Mouse (Mus musculus): Measurements from ENCODE around the gene Fndc1. TPM values are rescaled to one million over a fixed set of nuclear protein-coding genes. Genes with fewer than 3 reads are reported as not detected.

The Fndc1 gene
- total RNA-seq, 2 experiments from 2014 or later, result 88.5 to 107 TPM

DNA sequence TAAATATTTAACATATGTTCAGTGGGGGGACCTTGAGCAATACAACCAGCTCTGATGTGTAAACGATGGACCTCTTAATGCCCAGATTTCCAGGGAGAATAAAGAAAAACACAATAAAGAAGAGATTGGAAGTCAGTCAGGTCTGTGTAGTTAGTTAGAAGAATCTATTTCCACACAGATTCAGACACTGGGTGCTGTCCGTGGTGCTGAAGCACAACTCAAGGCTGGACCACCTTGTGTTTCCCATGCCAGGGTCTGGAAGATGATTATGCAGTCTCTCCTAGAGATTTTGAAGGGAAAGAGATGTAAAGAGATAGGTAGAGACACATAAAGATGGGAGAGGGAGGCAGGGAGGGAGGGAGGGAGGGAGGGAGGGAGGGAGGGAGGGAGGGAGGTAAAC is 86.1 kb downstream of the Fndc1 start:
- DNase-seq, result peak; percentile 29
- intact Hi-C loops (cut with DNase I; ENCODE audit: low total_unique reads), result no loop called here

DNA sequence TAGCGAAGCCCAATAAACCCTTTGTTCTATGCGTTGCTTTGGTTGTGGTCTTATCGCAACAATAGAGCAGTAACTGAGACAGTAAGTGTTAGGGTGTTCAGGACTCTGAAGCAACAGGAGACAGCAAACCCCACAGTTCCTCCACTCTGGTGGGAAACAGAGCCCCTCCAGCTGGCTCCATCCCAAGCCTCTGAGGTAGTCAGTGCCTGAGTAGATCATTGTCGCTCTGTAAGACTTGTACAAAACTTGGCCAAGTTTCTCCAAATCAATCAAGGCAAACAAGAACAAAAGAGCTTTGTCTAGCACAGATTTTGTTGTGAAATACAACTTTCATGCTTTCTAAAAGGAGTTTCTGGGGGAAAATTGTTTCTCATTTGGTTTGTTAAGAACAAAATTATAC is 104.1 kb downstream of the Fndc1 start:
- DNase-seq, result no peak
- intact Hi-C loops (cut with DNase I; ENCODE audit: low total_unique reads), result no loop called here

DNA sequence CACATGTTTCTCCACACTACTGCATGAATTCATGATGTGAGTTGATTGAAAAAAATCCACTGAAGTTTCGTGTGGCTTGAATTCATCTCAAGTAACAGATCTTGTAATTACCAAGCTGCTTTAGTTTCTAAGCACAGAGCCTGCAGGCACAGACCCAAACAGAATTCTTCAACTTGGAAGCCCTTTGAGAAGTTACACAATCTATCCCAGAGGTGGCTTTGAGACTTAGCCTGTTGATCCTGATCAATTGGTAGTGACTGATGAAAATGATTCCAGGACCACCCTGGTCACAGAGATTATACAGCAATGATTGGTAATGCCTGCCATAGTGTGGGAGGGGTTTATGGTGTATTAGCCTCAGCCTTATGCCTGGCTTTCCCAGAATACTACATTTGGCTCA is 108.2 kb downstream of the Fndc1 start:
- peak; percentile 36 for DNase-seq
- intact Hi-C loops (cut with DNase I; ENCODE audit: low total_unique reads), result no loop called here

DNA sequence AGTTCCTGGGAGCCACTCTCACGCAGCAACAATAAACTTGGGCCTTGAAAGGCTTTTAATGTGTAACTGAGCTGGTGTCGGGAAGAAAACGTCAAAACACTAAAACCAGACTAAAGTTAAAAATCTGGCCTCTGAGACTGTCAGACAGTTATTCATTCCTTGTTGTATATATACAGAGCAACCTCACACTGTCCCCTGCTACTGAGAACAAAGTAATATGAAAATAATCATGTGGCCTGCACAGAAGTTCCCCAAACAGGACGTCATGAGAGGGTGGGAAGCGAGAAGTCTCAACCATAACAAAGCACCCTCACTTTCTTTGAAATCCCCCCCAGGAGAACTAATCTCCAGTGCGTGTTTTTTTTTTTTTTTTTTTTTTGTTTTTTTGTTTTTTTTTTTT is 109.2 kb downstream of the Fndc1 start:
- DNase-seq, result no peak
- intact Hi-C loops (cut with DNase I; ENCODE audit: low total_unique reads), result no loop called here

DNA sequence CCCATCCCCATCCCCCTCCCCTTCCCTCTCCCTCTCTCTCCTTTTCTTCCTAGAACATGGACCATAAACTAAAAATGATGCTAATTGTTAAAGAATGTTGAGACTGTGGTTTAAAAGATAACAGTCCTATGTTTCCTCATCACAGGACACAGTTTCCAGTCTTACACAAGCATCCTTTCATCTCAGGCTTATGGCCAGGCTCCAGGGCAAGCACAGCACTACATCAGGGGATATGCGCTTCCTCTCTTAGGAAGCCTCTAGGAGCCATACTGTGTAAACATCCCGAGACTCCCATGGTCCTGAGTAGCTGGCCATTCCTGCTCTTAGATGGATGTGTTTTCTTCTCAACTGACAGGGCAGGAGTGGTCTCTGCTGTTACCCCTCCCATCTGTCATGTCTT is 114.1 kb downstream of the Fndc1 start:
- no peak for DNase-seq
- intact Hi-C loops (cut with DNase I; ENCODE audit: low total_unique reads), result no loop called here

DNA sequence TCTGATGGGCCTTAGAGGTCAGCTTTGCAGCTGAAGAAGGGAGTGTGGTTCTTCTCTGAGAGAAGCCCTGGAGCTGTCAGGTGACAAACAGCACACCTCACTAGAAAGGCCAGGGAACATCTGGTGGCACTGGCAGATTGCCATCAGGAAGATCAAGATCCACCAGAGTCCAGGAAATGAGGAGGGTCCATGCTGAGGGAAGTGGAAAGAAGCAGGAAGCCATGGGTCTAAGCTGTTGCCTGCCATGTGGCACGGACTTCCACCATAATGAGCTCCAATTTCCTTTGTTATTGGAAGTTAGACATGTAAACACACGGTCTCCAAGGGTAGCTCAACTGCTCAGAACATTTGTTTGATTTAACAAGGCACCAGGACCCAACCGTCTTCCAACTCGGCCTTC is 120.0 kb downstream of the Fndc1 start:
- intact Hi-C loops (cut with DNase I; ENCODE audit: low total_unique reads), result no loop called here
- DNase-seq, result no peak

DNA sequence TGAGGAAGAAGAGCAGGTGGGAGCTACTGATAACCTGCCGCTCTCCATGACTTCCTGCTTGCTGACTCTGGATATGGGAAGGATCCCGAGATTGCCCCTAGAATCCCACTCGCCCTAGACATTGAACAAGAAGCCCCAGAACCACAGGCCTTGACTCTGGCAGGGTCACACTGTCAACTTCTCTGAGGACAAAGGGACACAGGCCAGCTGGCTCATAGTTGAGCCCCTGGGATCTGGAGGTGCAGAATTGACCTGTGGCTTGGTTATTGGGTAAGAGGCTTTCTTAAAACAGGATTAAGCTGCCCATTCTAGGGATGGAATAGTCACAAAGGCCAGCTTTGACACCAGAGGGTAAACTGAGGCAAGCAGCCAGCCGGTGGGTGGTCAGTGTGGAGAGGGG is 136.8 kb downstream of the Fndc1 start:
- intact Hi-C loops (cut with DNase I; ENCODE audit: low total_unique reads), result no loop called here
- DNase-seq, result no peak

Small RNAs within 50 kb of the gene (microRNA-seq; reads per million reads assigned to microRNA genes)
- 0 reads per million in 2 experiments for gene Gm25872

Other genes starting within 250 kb of the Fndc1 start
- 1 to 10 TPM; 1.4 TPM for gene Tagap, start 98.7 kb upstream of the Fndc1 start, total RNA-seq (2021)
- 10 to 100 TPM; 19.6 to 20.1 TPM for gene Rsph3a, start 118.3 kb upstream of the Fndc1 start, total RNA-seq (2021)